Mouse (Mus musculus) brain, embryonic 14.5 days (tissue): ENCODE data around the gene Tgfbr2. TPM values are rescaled to one million over a fixed set of nuclear protein-coding genes. Genes with fewer than 3 reads are reported as not detected.

Experiments used
- DNase-seq: peaks from one replicate; pipeline ENCODE4 v3.0.0-alpha.2; 2011; ENCODE audit warnings: low read depth
- CTCF ChIP-seq: fragments of 200-500 bp; IDR thresholded peaks from 2 replicates; pipeline ENCODE4 v1.5.1; 2012; ENCODE audit warnings: inconsistent platforms, mild to moderate bottlenecking, moderate library complexity, borderline replicate concordance; ENCODE audit not compliant: insufficient read depth, insufficient read length; ENCODE audit errors: extremely low read depth
- POLR2A ChIP-seq: fragments of 200-500 bp; IDR thresholded peaks from 2 replicates; pipeline ENCODE4 v1.6.1; 2012; ENCODE audit warnings: mild to moderate bottlenecking, inconsistent platforms, borderline replicate concordance; ENCODE audit not compliant: poor library complexity, insufficient read depth, insufficient read length, severe bottlenecking; ENCODE audit errors: extremely low read depth
- polyA plus RNA-seq: library from polyadenylated mRNA; depleted of rRNA; stranded (reverse); fragments of >200 nt; gene quantifications from 2 replicates; pipeline ENCODE4 v1.2.3, GENCODE M21; 2012

Tgfbr2 gene
- polyA plus RNA-seq, 1 experiment, result 13.6 TPM

GRCm38 (mm10) chr9:116189831-116190230 lies 14.7 kb upstream of the Tgfbr2 start:
- TF ChIP-seq CTCF (no peak), POLR2A (no peak)
- DNase-seq, result no peak

- TF ChIP-seq POLR2A (no peak), CTCF (no peak)
- DNase-seq, result peak; percentile 22
Measured at GRCm38 (mm10) chr9:116188952-116189666, 13.9 kb upstream of the Tgfbr2 start.

GRCm38 (mm10) chr9:116187181-116187731 lies 12.1 kb upstream of the Tgfbr2 start:
- no peak for TF ChIP-seq POLR2A
- no peak for DNase-seq

- no peak for TF ChIP-seq POLR2A
- TF ChIP-seq CTCF, result no peak
- no peak for DNase-seq
Measured at GRCm38 (mm10) chr9:116184903-116185302, 9.7 kb upstream of the Tgfbr2 start.

GRCm38 (mm10) chr9:116183035-116183434 lies 7.9 kb upstream of the Tgfbr2 start:
- TF ChIP-seq POLR2A (no peak), CTCF (no peak)
- DNase-seq, result no peak

- DNase-seq, result no peak
- TF ChIP-seq POLR2A (no peak), CTCF (no peak)
Measured at GRCm38 (mm10) chr9:116181608-116182007, 6.4 kb upstream of the Tgfbr2 start.

- no peak for DNase-seq
- TF ChIP-seq POLR2A (no peak), CTCF (no peak)
Measured at GRCm38 (mm10) chr9:116178151-116178550, 3.0 kb upstream of the Tgfbr2 start.

GRCm38 (mm10) chr9:116177108-116177507 lies 1.9 kb upstream of the Tgfbr2 start:
- DNase-seq, result no peak
- TF ChIP-seq POLR2A (no peak), CTCF (no peak)

GRCm38 (mm10) chr9:116175488-116176115 lies 442 bp upstream of the Tgfbr2 start:
- TF ChIP-seq POLR2A (no peak), CTCF (no peak)
- no peak for DNase-seq

GRCm38 (mm10) chr9:116173473-116174170 lies 1.5 kb downstream of the Tgfbr2 start:
- DNase-seq, result no peak
- TF ChIP-seq POLR2A, result no peak
- TF ChIP-seq CTCF, result no peak

- TF ChIP-seq POLR2A, result no peak
- no peak for TF ChIP-seq CTCF
- no peak for DNase-seq
Measured at GRCm38 (mm10) chr9:116173059-116173458, 2.1 kb downstream of the Tgfbr2 start.

- no peak for DNase-seq
- TF ChIP-seq POLR2A, result no peak
- no peak for TF ChIP-seq CTCF
Measured at GRCm38 (mm10) chr9:116169067-116169466, 6.1 kb downstream of the Tgfbr2 start.

- DNase-seq, result no peak
- TF ChIP-seq POLR2A (no peak), CTCF (no peak)
Measured at GRCm38 (mm10) chr9:116167304-116167880, 7.8 kb downstream of the Tgfbr2 start.
